Mouse (Mus musculus): Measurements from ENCODE around the gene Dync2h1.
"Not testable (repeated sequence)": the region's sequence is repeated elsewhere in the genome, so short reads cannot be mapped to it uniquely, and the experiment has no call there.

The Dync2h1 gene

GRCm38 (mm10) chr9:7032553-7032952 is 151.7 kb downstream of the Dync2h1 start:
- CTCF ChIA-PET = no interaction called here

- CTCF ChIA-PET = no interaction called here
Observed at GRCm38 (mm10) chr9:7015600-7015999, 168.6 kb downstream of the Dync2h1 start.

- CTCF ChIA-PET = no interaction called here
Observed at GRCm38 (mm10) chr9:7014733-7015132, 169.5 kb downstream of the Dync2h1 start.

GRCm38 (mm10) chr9:7009785-7010184 is 174.5 kb downstream of the Dync2h1 start:
- CTCF ChIA-PET = no interaction called here

GRCm38 (mm10) chr9:6994865-6995264 is 189.4 kb downstream of the Dync2h1 start:
- CTCF ChIA-PET = no interaction called here

- CTCF ChIA-PET = no interaction called here
Observed at GRCm38 (mm10) chr9:6994275-6994674, 190.0 kb downstream of the Dync2h1 start.

- CTCF ChIA-PET = no interaction called here
Observed at GRCm38 (mm10) chr9:6988893-6989685, 195.2 kb downstream of the Dync2h1 start.

- CTCF ChIA-PET = no interaction called here
Observed at GRCm38 (mm10) chr9:6986161-6986560, 198.1 kb downstream of the Dync2h1 start.

GRCm38 (mm10) chr9:6969171-6969570 is 215.1 kb downstream of the Dync2h1 start:
- CTCF ChIA-PET = no interaction called here

- CTCF ChIA-PET = no interaction called here
Observed at GRCm38 (mm10) chr9:6965006-6965405, 219.2 kb downstream of the Dync2h1 start.

- CTCF ChIA-PET = no interaction called here
Observed at GRCm38 (mm10) chr9:6958311-6958710, 225.9 kb downstream of the Dync2h1 start.

- CTCF ChIA-PET = no interaction called here
Observed at GRCm38 (mm10) chr9:6927399-6928035, 256.7 kb downstream of the Dync2h1 start.

- CTCF ChIA-PET = no interaction called here
Observed at GRCm38 (mm10) chr9:6913471-6913870, 270.8 kb downstream of the Dync2h1 start.

- CTCF ChIA-PET = not testable (repeated sequence)
Observed at GRCm38 (mm10) chr9:6910537-6910936, 273.7 kb downstream of the Dync2h1 start.

GRCm38 (mm10) chr9:6901620-6902019 is 282.6 kb downstream of the Dync2h1 start:
- CTCF ChIA-PET = no interaction called here

- CTCF ChIA-PET = no interaction called here
Observed at GRCm38 (mm10) chr9:6891331-6891730, 292.9 kb downstream of the Dync2h1 start.

- CTCF ChIA-PET = no interaction called here
Observed at GRCm38 (mm10) chr9:6881187-6881984, 302.9 kb downstream of the Dync2h1 start.
